Mouse (Mus musculus): Measurements from ENCODE around the gene Fancm. TPM values are rescaled to one million over a fixed set of nuclear protein-coding genes. Genes with fewer than 3 reads are reported as not detected.

The Fancm gene
- polyA plus RNA-seq (2014; fragmentation: Nextera tagmentation; extraction: Ambion mirVana): 9.5 and 11.3 TPM in 2 replicates

GRCm38 (mm10) chr12:65075085-65075732 is at the start of gene Fancm:
Gene Fancm (plus strand): TSS chr12:65075603.
- peak within 1 kb of the TSS; percentile 75 for H3K27ac ChIP-seq (ENCODE audit: low read depth, low read length)
- ATAC-seq (ENCODE audit: low FRiP score): peak; percentile 49
- peak; percentile 99 for DNase-seq (ENCODE audit: low spot score, missing footprints)
- H3K36me3 ChIP-seq (ENCODE audit: control insufficient read depth, insufficient read depth, low read length): no peaks in the 10 kb centered on the region
- H3K4me3 ChIP-seq (ENCODE audit: low read depth, low read length): peak within 1 kb of the TSS; percentile 90
- H3K4me1 ChIP-seq (ENCODE audit: control insufficient read depth, insufficient read depth, low read length): peaks cover 14% of the 10 kb centered on the region
- peak within 1 kb of the TSS; percentile 83 for H3K4me2 ChIP-seq
- H3K27me3 ChIP-seq (ENCODE audit: control insufficient read depth, insufficient read depth, low read length): no peaks in the 10 kb centered on the region
- H3K9ac ChIP-seq (ENCODE audit: low read length): peak within 1 kb of the TSS; percentile 85
- no peaks in the 10 kb centered on the region for H3K9me3 ChIP-seq (ENCODE audit: control insufficient read depth, low read length)
- WGBS: 2% methylated on average over 39 of the region's 39 CpGs

DNA sequence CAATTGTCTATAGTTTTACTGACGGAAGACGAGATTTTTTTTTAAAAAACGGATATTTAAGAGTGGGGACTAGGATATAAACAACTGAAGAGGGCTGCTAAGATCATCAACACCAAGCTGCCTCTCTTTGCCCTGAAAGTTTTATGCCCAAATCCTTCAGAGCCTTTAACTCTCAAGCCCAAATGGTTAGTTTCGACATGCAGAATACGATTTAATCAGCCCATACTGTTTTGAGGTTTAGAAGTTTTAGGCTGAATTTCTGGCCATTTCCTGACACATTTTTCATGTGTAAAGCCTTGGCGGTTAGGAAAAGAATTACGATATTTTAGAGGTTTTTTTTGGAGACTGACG is 39.6 kb upstream of the Fancm start:
- Histone ChIP-seq H3K9me3 (ENCODE audit: control insufficient read depth, low read length) (no peaks in the 10 kb centered on the region), H3K27ac (ENCODE audit: low read depth, low read length) (no peak overlapping the region), H3K9ac (ENCODE audit: low read length) (peak overlapping the region; percentile 20; the same call in 1 of the 2 replicates), H3K4me2 (peak overlapping the region; percentile 64), H3K27me3 (ENCODE audit: control insufficient read depth, insufficient read depth, low read length) (no peaks in the 10 kb centered on the region), H3K36me3 (ENCODE audit: control insufficient read depth, insufficient read depth, low read length) (no peaks in the 10 kb centered on the region; the same call in 1 of the 2 replicates), H3K4me3 (ENCODE audit: low read depth, low read length) (peak overlapping the region; percentile 95), H3K4me1 (ENCODE audit: control insufficient read depth, insufficient read depth, low read length) (peaks cover 11% of the 10 kb centered on the region)
- 47% methylated on average over 8 of the region's 8 CpGs for WGBS
- no peak for ATAC-seq (ENCODE audit: low FRiP score)
- no peak for DNase-seq (ENCODE audit: low spot score, missing footprints)

- peaks cover 11% of the 10 kb centered on the region for H3K4me1 ChIP-seq (ENCODE audit: control insufficient read depth, insufficient read depth, low read length)
- H3K27me3 ChIP-seq (ENCODE audit: control insufficient read depth, insufficient read depth, low read length): no peaks in the 10 kb centered on the region
- H3K4me3 ChIP-seq (ENCODE audit: low read depth, low read length): peak within 1 kb of the TSS; percentile 95
- peak within 1 kb of the TSS; percentile 91 for H3K9ac ChIP-seq (ENCODE audit: low read length)
- peak within 1 kb of the TSS; percentile 64 for H3K4me2 ChIP-seq
- ATAC-seq (ENCODE audit: low FRiP score) (peak; percentile 97), DNase-seq (ENCODE audit: low spot score, missing footprints) (peak; percentile 98)
- H3K9me3 ChIP-seq (ENCODE audit: control insufficient read depth, low read length): no peaks in the 10 kb centered on the region
- WGBS: under 1% methylated on average over 64 of the region's 65 CpGs
- no peaks in the 10 kb centered on the region; the same call in 1 of the 2 replicates for H3K36me3 ChIP-seq (ENCODE audit: control insufficient read depth, insufficient read depth, low read length)
- H3K27ac ChIP-seq (ENCODE audit: low read depth, low read length): peak within 1 kb of the TSS; percentile 67; the same call in 1 of the 2 replicates
These were observed 39.1 kb upstream of the Fancm start, which contains the start of gene Prpf39 for GRCm38 (mm10) chr12:65036190-65036870. Gene Prpf39 (plus strand): TSS chr12:65036333.

DNA sequence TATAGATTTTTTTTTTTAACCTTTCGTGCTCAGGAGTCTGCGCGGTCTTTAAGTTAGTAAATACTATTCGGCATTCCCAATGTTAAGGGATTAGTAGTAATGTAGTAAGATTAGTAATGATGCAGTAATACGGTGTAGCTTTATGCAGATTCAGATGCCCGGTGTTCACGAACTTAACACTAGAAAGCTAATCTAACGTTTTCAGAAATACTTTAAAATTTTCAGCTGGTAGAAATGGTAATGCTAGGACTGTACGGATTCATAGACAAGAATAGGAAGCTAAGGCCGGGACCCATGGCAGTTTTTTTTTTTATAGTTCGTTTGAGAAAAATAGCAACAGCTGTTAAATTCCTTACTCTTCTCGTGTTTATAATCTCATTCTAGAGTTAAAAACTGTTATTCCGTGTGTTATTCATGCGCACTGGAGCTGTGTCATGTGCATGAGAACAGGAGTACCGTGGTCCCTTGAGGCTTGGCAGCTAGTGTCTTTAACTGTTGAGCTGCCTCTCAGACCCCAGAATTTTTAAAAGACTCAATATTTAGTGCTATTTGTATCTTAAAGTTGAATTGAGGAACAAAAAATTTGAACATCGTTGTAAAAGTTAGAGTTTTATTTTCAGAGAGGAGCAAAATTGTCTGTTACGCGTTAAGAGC is 38.4 kb upstream of the Fancm start:
- 21% methylated on average over 18 of the region's 18 CpGs for WGBS
- Histone ChIP-seq H3K27ac (ENCODE audit: low read depth, low read length) (no peak overlapping the region), H3K9ac (ENCODE audit: low read length) (peak overlapping the region; percentile 91), H3K4me1 (ENCODE audit: control insufficient read depth, insufficient read depth, low read length) (peaks cover 11% of the 10 kb centered on the region), H3K9me3 (ENCODE audit: control insufficient read depth, low read length) (no peaks in the 10 kb centered on the region), H3K27me3 (ENCODE audit: control insufficient read depth, insufficient read depth, low read length) (no peaks in the 10 kb centered on the region), H3K4me2 (peak overlapping the region; percentile 64), H3K36me3 (ENCODE audit: control insufficient read depth, insufficient read depth, low read length) (no peaks in the 10 kb centered on the region; the same call in 1 of the 2 replicates), H3K4me3 (ENCODE audit: low read depth, low read length) (peak overlapping the region; percentile 95)
- ATAC-seq (ENCODE audit: low FRiP score): 0 out of 2 replicates have a peak, but pooled peaks have one; percentile 31
- DNase-seq (ENCODE audit: low spot score, missing footprints): peak; percentile 90

DNA sequence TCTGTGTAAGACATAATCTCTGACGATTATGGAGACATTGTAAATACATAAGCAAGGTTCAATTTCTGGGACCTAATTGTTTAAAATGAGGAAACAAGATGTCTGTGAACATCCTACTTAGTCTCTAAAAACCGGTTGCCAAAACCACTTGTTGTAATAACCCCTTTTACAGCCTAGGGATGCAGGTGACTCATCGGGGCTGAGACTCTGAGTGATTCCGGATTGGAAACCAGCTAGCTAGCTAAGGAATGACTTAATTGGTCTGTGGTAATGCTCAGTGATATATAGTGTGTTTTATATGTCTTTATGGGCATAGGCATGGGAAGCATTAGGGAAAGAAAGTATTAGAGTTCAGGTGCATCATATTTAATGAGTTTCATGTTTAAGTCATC is 37.9 kb upstream of the Fancm start:
- Histone ChIP-seq H3K27ac (ENCODE audit: low read depth, low read length) (no peak overlapping the region), H3K4me3 (ENCODE audit: low read depth, low read length) (peak overlapping the region; percentile 95), H3K27me3 (ENCODE audit: control insufficient read depth, insufficient read depth, low read length) (no peaks in the 10 kb centered on the region), H3K4me1 (ENCODE audit: control insufficient read depth, insufficient read depth, low read length) (peaks cover 11% of the 10 kb centered on the region), H3K36me3 (ENCODE audit: control insufficient read depth, insufficient read depth, low read length) (no peaks in the 10 kb centered on the region; the same call in 1 of the 2 replicates), H3K9me3 (ENCODE audit: control insufficient read depth, low read length) (no peaks in the 10 kb centered on the region), H3K9ac (ENCODE audit: low read length) (peak overlapping the region; percentile 91; the same call in 1 of the 2 replicates), H3K4me2 (peak overlapping the region; percentile 64)
- 58% methylated on average over 4 of the region's 4 CpGs for WGBS
- ATAC-seq (ENCODE audit: low FRiP score): no peak
- DNase-seq (ENCODE audit: low spot score, missing footprints): no peak

DNA sequence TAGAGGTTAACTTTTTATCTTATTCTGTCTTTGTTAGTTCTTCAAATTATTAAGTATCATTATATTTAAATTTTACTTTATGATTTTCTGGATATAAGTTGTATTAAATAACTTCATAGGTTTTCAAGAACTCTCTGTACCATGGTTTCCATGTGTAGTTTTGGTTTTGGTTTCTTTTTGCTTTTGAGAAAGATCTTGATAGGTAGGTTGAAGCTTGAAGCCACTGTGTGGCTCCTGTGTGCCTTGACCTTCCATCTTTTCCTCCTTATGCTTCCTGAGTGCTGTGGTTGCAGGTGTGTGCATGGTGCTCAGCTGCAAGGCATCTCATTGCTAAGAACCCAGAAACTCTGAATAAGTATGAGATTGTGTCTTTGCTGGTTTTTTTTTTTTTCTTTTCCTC is 26.6 kb upstream of the Fancm start:
- Histone ChIP-seq H3K4me2 (no peak overlapping the region), H3K36me3 (ENCODE audit: control insufficient read depth, insufficient read depth, low read length) (peaks cover 7% of the 10 kb centered on the region), H3K27me3 (ENCODE audit: control insufficient read depth, insufficient read depth, low read length) (no peaks in the 10 kb centered on the region), H3K27ac (ENCODE audit: low read depth, low read length) (no peak overlapping the region), H3K9ac (ENCODE audit: low read length) (no peak overlapping the region), H3K4me1 (ENCODE audit: control insufficient read depth, insufficient read depth, low read length) (no peaks in the 10 kb centered on the region), H3K9me3 (ENCODE audit: control insufficient read depth, low read length) (no peaks in the 10 kb centered on the region), H3K4me3 (ENCODE audit: low read depth, low read length) (no peak overlapping the region)
- DNase-seq (ENCODE audit: low spot score, missing footprints): no peak
- ATAC-seq (ENCODE audit: low FRiP score): no peak

DNA sequence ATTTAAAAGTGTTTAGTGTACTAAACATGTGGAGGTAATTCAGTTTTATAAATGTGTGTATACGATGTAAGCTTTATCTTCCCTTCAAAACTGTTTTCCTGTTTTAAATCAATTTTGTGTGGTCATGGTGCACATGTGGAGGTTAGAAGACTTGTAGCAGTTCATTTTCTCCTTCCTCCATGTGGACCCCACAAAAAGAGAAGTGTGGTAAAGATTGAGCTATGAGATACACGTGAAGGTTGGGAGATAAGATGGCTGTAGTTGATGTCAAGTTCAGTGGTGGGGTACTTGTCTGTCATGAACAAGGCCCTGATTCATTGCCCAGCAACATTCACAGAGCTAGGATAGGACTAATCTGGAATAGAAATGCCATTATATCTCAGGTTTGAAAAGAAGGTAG is 17.2 kb upstream of the Fancm start:
- ATAC-seq (ENCODE audit: low FRiP score): no peak
- WGBS: 85% methylated on average over 2 of the region's 2 CpGs
- DNase-seq (ENCODE audit: low spot score, missing footprints): peak; percentile 74
- Histone ChIP-seq H3K27ac (ENCODE audit: low read depth, low read length) (no peak overlapping the region), H3K4me1 (ENCODE audit: control insufficient read depth, insufficient read depth, low read length) (no peaks in the 10 kb centered on the region), H3K4me3 (ENCODE audit: low read depth, low read length) (no peak overlapping the region), H3K9me3 (ENCODE audit: control insufficient read depth, low read length) (no peaks in the 10 kb centered on the region), H3K27me3 (ENCODE audit: control insufficient read depth, insufficient read depth, low read length) (no peaks in the 10 kb centered on the region), H3K9ac (ENCODE audit: low read length) (no peak overlapping the region), H3K36me3 (ENCODE audit: control insufficient read depth, insufficient read depth, low read length) (peaks cover 8% of the 10 kb centered on the region), H3K4me2 (no peak overlapping the region)

GRCm38 (mm10) chr12:65061082-65061481 is 14.3 kb upstream of the Fancm start:
- ATAC-seq (ENCODE audit: low FRiP score): no peak
- peaks cover 15% of the 10 kb centered on the region for H3K36me3 ChIP-seq (ENCODE audit: control insufficient read depth, insufficient read depth, low read length)

DNA sequence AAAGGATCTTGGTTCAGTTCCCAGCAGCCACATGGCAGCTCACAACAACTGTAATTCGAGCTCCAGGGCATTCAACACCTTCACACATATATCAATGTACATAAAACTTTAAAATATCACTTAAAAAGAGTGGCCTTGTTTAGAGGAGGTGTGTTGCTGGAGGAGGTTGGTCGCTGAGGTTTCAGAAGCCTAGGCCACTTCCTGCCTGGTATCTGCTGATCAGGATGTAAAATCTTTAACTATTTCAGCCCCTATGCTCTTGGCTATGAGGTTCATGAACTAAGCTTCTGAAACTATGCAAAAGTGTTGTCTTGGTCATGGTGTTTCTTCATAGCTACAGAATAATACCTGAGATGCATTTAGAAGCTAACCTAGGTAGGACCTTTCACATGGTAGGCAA is 10.2 kb upstream of the Fancm start:
- WGBS: 84% methylated on average over 2 of the region's 2 CpGs
- H3K4me2 ChIP-seq: no peak overlapping the region
- no peaks in the 10 kb centered on the region for H3K4me1 ChIP-seq (ENCODE audit: control insufficient read depth, insufficient read depth, low read length)
- ATAC-seq (ENCODE audit: low FRiP score): no peak
- DNase-seq (ENCODE audit: low spot score, missing footprints): peak; percentile 82
- no peaks in the 10 kb centered on the region for H3K27me3 ChIP-seq (ENCODE audit: control insufficient read depth, insufficient read depth, low read length)
- no peak overlapping the region for H3K4me3 ChIP-seq (ENCODE audit: low read depth, low read length)
- H3K36me3 ChIP-seq (ENCODE audit: control insufficient read depth, insufficient read depth, low read length): peaks cover 15% of the 10 kb centered on the region
- H3K27ac ChIP-seq (ENCODE audit: low read depth, low read length): no peak overlapping the region
- H3K9me3 ChIP-seq (ENCODE audit: control insufficient read depth, low read length): no peaks in the 10 kb centered on the region
- no peak overlapping the region for H3K9ac ChIP-seq (ENCODE audit: low read length)

More at GRCm38 (mm10) chr12:65061082-65061481, 14.3 kb upstream of the Fancm start:
- no peak overlapping the region for H3K4me2 ChIP-seq
- no peak for DNase-seq (ENCODE audit: low spot score, missing footprints)
- H3K27me3 ChIP-seq (ENCODE audit: control insufficient read depth, insufficient read depth, low read length): no peaks in the 10 kb centered on the region
- H3K27ac ChIP-seq (ENCODE audit: low read depth, low read length): no peak overlapping the region
- H3K9me3 ChIP-seq (ENCODE audit: control insufficient read depth, low read length): no peaks in the 10 kb centered on the region
- no peak overlapping the region for H3K9ac ChIP-seq (ENCODE audit: low read length)
- H3K4me3 ChIP-seq (ENCODE audit: low read depth, low read length): no peak overlapping the region
- no peaks in the 10 kb centered on the region for H3K4me1 ChIP-seq (ENCODE audit: control insufficient read depth, insufficient read depth, low read length)

Data from midbrain, embryonic 11.5 days (tissue).